Mouse (Mus musculus) heart, adult 2 months (tissue): ENCODE results near the gene Tbc1d14.

Experiments used
- CTCF ChIP-seq: fragments of 200-600 bp; IDR thresholded peaks from 2 replicates; pipeline ENCODE4 v1.8.1; 2022; ENCODE audit warnings: antibody characterized with exemption, mild to moderate bottlenecking, moderate library complexity
- EP300 ChIP-seq: fragments of 200-500 bp; IDR thresholded peaks from 2 replicates; pipeline ENCODE4 v1.6.1; 2011; ENCODE audit warnings: low read depth, low read length, control low read depth; ENCODE audit not compliant: insufficient read depth
- POLR2A ChIP-seq: fragments of 200-500 bp; IDR thresholded peaks from 2 replicates; pipeline ENCODE4 v1.6.1; 2011; ENCODE audit warnings: mild to moderate bottlenecking, low read depth, low read length, control low read depth; ENCODE audit not compliant: insufficient read depth

- TF ChIP-seq EP300 = no peak
- TF ChIP-seq POLR2A = no peak
- no peak for TF ChIP-seq CTCF
Measured at GRCm38 (mm10) chr5:36471206-36471605, 121.9 kb downstream of the Tbc1d14 start.
